Mouse (Mus musculus) urinary bladder, postnatal 4 days (tissue): ENCODE measurements around the gene Gm45062.

Experiments used
- DNase-seq, 2 experiments: peaks; one replicate each; pipeline ENCODE4 v3.0.0; 2021 to 2022; ENCODE audit warnings: low spot score in 2 of 2

Gene Gm45062

DNA sequence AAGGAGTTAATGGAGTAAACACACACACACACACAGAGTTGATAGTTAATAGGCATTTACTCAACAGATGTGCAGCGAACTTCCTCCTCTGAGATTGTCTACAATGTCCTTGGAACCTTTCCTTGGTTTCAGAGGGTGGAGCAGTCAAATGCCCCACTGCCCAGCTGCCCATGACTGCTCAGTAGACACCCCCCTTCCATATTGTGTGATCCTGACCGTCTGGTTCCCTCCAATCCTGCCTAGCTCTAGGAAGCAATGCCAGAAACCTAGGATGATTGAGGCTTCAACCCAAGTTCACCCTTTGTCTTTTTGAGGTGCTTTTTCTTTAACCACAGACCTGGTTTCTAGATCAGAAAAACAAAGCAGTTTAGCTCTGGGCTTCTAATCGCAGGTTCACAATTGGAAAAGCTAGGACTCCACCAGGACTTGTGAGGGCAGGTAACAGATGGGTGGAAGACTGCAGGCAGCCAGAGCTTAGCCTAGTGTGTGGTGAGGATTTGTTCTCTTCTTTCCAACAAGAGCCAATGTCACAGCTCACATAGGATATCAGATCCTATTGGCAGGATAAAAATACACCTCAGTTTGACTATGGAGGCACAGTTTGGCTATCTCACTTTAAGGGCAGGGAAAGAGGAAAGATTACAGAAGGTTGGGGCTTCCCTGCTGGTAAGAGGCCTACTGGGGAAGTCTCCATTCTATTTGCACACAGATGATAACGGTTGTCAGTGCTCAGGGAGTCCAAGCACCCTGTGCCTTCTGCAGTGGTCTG lies 360.5 kb downstream of the Gm45062 start:
- DNase-seq, result no peak

DNA sequence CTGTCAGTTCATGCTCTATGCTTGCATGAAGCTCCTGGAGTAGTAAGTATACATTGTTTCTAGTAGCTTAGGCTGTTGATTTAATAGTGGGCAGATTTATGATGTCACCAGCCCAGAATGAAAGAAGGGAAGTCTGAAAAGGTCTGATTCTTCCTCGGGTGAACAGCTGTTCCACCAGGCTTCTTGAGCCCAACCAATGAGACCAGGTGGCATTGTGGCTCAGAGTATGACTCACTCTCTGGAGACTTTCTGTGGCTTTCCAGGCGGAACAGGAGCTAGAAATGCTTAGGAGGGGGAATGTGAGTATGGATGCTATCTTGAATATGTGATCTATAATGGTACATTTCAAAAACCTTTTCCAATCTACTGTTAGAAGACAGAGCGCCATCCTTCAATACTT lies 363.8 kb downstream of the Gm45062 start:
- no peak for DNase-seq

DNA sequence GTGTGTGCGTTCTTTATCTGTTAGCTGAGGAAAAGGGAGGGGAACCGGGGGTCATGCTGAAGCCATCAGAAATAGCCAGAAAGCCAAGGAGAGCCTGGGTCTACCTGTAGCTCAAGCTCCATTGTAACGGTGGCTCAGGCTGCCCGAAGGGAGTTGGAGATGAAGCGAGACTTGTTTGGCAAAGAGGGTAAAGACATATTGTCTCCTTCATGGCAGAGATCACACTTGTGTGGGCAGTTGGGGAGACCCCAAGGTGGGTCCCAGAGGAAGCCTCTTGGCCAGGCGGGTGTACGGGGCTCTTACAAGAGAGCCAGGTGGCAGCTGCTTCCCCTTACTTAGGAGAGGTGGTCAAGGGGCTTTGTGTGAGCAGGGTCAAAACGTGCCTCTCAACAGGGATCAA lies 369.0 kb downstream of the Gm45062 start:
- no peak for DNase-seq

DNA sequence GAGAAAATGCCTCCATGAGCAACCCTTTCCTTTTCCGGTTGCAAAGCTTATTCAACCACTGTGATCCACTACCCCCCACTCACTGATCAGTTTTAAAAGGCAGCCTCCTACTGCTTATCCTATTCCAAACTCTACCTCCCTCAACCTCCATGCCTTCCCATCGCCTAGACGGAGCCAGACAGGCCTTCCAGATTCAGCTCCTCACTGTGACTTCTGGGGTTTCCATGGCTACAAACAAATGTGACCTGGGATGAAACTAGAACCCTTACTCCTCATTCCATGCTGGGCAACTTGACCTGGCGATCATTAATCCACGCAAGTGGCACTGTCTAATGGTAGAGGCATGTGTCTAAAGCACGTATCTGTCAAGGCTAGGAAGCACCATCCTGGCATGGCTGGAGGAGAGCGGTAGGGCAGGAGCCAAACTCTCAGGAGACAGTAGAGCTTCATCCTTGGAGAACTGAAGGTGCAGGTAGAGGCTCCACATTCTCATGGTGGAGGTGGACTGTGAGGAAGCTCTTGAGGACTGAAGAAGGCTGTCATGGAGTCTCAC lies 369.5 kb downstream of the Gm45062 start:
- DNase-seq, result no peak

DNA sequence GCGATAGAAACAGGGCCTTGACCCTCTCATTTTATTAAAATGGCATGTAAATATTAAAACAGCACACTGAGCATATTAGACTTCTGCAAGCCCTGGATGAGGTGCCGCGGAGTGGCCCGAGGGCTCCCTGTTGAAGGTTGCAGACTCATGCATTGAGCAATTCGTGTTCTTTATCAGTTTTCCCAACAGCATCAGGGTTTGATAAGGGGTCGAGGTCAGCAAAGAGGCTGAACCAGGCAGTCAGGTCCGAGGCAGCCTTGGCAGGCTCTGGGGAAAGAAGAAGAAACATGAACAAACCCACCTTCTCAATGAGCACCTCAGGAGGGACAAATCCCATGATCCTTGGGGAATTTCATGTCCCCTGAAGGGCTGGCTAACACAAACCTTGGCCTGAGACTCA lies 371.3 kb downstream of the Gm45062 start:
- DNase-seq, result no peak

DNA sequence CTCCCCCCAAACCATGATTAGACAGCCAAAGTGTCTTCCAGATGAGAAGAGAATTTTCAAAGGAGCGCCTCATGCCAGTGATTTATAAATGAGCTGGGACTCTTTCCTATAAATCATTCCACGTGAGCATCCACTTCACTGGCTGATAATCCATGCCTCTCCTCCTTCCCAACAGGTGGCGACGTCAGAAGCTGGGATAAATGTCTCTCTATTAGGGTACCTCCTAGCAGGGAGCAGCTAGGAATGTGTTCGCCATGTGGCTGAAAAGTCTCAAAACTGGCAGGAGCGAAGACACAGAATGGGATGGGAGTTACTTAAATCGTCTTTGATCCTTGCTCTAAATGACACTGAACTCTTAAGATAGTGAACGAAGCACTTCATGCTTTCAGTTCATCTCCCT lies 372.1 kb downstream of the Gm45062 start:
- no peak for DNase-seq

DNA sequence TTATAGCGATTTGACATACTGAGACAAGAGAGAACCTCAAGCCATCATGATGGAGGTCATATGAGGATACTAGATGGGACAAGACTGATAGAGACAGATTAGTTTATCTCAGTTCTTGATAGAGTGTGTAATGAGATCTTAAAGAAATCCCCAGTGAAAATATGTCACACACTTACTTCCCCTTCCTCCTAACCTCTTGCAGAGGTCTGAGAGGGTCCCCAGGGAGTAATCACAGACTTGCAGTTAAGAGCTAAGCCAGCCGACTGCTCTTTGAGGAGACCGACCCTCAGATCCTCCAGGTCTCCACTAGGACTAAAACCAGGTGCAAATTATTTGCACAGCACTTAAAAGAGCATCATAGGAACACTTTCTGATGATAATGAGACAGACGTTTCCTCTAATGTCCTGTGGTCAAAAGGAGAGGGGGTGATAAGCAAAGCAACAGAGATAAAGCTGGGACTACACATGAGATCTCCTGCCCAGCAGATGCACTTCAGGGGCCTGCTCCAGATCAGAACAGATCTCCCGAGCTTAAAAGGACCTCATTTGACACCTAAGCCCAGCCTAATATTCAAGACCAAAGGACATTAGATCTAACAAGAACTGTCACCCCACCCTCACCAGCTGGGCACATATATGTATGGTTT lies 372.9 kb downstream of the Gm45062 start:
- DNase-seq, result no peak

DNA sequence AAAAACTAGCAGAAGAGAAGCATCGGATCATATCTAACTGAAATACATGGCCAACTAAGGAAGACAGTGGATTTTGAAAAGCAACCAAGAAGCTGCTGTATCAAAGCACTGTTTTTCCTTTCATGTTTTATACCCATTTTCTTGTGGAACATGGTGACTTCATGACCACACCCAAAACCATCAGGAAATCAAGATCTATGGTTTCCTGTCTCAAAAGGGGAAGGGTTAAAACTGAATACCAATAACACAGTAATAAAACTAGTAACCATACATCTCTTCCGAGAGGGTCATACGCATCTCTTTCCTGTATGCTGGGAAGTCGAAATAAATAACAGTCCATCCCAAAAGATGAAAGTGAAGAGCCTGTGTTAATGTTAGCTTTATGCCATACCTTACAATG lies 373.5 kb downstream of the Gm45062 start:
- no peak for DNase-seq

DNA sequence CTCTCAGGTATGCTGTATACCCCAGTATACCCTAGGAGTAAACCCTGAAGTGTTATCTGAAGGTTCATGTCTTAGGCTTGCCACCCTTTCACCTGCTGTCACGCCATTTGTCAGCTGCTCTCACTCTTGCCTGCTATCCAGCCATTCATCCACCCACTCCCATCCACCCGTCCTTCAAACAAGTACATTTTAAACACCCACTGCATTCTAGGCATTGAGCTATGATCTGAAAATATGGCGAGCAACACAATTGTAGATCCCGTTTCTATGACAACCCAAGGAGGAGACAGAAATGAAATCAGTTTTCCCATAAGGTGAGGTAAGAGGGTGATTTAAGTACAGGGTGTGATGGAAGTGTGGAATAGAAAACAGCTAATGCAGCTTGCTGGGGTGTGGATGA lies 378.9 kb downstream of the Gm45062 start:
- DNase-seq, result no peak

DNA sequence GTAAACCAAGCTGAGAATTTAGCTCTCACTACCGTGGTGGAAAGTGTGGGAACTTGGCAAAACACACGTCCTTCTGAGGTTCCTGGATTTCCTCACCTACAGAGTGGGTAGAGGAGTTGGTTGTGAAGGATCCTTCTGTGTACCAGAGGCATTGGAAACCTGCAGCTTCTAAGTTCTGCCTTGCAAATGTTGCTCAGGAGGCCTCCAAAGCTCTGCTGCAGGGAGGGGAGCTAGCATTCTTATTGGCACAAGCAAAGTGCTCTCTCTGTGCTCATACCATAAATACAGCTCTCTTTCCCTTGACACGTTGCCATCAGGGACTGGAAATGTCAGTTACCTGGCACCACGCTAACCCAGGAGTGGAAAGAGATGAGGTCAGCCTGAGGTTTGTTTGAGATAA lies 379.6 kb downstream of the Gm45062 start:
- no peak for DNase-seq

DNA sequence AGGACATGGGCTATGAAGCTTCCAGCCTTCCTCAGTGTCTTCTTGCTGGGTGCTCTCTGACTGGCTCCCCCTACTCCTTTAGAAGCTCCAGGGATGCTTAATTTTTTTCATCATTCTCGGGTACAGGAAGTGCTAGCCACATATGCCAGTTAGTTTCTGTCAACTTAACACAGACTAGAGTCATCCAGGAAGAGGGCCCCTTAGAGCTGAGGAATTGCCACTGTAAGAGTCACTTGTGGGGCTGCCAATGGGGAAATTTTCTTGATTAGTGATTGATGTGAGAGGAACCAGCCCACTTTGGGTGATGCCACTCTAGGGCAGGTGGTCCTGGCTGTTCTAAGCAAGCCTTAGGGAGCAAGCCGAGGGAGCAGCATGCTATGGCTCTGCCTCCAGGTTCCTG lies 380.3 kb downstream of the Gm45062 start:
- DNase-seq, result no peak

DNA sequence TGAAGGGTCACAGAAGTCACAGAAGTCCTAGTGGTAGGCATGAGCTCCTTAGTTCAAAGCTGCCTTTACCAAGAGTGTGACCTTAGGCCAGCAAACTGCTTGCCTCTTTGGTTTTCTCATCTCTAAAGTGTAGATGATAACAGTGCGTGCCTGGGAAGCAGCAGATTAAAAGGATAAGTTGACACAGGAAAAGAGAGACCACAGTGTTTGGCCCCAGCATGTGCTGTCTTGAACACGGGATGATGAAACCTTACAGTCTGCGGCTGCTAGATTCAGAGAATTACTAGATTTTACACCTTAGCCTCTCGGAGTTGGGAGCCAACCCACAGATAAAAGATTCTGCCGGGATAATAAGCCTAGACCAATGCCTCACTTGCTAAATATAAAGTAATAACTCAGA lies 381.6 kb downstream of the Gm45062 start:
- DNase-seq, result no peak

DNA sequence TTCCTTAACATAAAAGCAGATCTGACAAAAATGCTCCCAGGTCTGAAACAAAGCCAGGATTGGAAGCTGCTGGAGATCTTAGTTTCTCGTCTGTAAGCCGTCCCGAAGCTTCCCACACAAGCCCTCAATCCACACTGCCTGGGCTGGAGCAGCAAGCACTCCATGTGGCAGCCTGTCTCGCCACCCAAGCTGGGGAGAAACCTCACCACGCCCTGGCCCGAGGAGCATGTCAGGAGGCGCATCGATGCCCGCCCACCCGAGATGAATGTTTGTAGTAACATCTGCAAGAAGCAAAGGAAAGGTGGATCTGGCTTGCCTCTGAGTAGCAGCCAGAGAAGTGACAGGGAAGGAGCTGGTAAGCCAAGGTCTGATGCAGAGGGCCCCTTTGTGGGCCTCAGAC lies 385.5 kb downstream of the Gm45062 start:
- DNase-seq, result no peak

DNA sequence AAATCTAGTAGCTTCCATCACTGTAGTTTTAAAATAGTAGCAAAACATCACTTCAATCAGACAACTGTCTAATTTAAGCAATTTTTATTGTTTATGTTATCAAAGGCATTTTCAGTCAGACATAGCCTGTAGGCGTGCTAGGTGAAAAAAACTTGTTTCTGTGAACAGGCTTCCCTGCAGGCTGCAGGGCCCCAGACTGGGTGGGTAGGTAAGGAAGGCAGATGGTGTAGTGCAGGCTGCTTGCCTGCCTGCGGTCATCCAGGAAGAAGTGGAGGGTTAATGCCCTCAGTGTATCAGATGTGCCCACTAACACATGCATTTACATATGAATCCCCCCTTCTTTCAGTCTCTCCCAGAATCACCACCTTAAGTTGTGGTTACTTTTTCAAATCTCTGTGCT lies 386.5 kb downstream of the Gm45062 start:
- DNase-seq, result no peak
